ENCODE assay signal across 11 mouse cellular contexts in the genomic region with DNA sequence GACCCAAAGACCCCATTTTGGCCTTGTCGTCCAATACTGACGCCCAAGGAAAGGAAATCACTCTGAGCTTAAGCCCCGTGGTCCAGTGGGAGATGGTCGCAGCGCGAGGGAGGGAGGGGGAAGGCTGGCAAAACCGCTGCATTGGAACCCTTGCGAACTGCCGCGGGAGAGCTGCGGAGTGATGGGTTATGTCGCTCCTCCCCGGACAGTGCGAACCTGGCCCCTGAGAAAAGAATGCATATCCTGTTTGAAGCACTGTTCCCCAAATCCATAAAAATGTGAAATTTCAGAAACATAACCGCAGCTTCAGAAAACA. TPM values are rescaled to one million over a fixed set of nuclear protein-coding genes. Genes with fewer than 3 reads are reported as not detected.
DNase-seq lines count a peak whose midpoint lies in the region; ATAC-seq and TF ChIP-seq lines count a peak whose summit lies in the region.
"Had no signal": no experiment of that assay in that cellular context is flagged by ENCODE, and none has a peak within 500 bp of the region (broad histone marks: within the 10 kb centered on the region; RNA-seq: fewer than 3 reads in every experiment).

No protein-coding gene starts in this region.

- intact Hi-C loops in left cerebral cortex, adult 2 months (cut with DNase I), result loop anchor here (2.0 kb wide), 2 partner anchors 58 to 90 kb away; no protein-coding TSS in a partner anchor

- no peak overlapping the region for H3K27ac ChIP-seq in left cerebral cortex, adult 2 months
- H3K27ac ChIP-seq in embryonic facial prominence, embryonic 15.5 days (replicated peaks), result no peak overlapping the region
- no peak overlapping the region for H3K27ac ChIP-seq in hindbrain, postnatal 0 days
- H3K27ac ChIP-seq in midbrain, embryonic 16.5 days (ENCODE audit: low read length), result no peak overlapping the region
- H3K27ac ChIP-seq: hindbrain, embryonic 15.5 days had no signal

- DNase-seq in left cerebral cortex, adult 2 months (ENCODE audit: extremely low spot score in 1 of 2, low spot score in 2 of 2), result no peak
- no peak for DNase-seq in left cerebral cortex, adult 9 months (ENCODE audit: low spot score in 2 of 2)
- no peak for DNase-seq in hindbrain, postnatal 0 days (ENCODE audit: low spot score)
- no peak for DNase-seq in layer of hippocampus, postnatal 36 days
- no peak for DNase-seq in right cerebral cortex, adult 2 months (ENCODE audit: low spot score in 2 of 2)
- DNase-seq: adrenal gland, adult 8-10 months had no signal

- H3K9ac ChIP-seq in embryonic facial prominence, embryonic 15.5 days, result no peak overlapping the region
- H3K9ac ChIP-seq in hindbrain, postnatal 0 days (replicated peaks; ENCODE audit: low read length), result no peak overlapping the region
- H3K9ac ChIP-seq in midbrain, embryonic 16.5 days (ENCODE audit: low read depth, low read length), result no peak overlapping the region
- H3K9ac ChIP-seq: hindbrain, embryonic 15.5 days had no signal

- H3K4me2 ChIP-seq in embryonic facial prominence, embryonic 15.5 days (replicated peaks), result peak overlapping the region; percentile 63
- H3K4me2 ChIP-seq in hindbrain, postnatal 0 days (ENCODE audit: low read depth, low read length), result peak overlapping the region; percentile 54; the same call in 1 of the 2 replicates
- 0 out of 2 replicates have a peak overlapping the region, but pooled peaks have one; percentile 12 for H3K4me2 ChIP-seq in midbrain, embryonic 16.5 days (ENCODE audit: low read length)

- 1% methylated on average over 15 of the region's 15 CpGs for WGBS in embryonic facial prominence, embryonic 15.5 days
- 2% methylated on average over 15 of the region's 15 CpGs for WGBS in hindbrain, postnatal 0 days
- under 1% methylated on average over 15 of the region's 15 CpGs for WGBS in midbrain, embryonic 16.5 days

- no peaks in the 10 kb centered on the region for H3K36me3 ChIP-seq in embryonic facial prominence, embryonic 15.5 days
- no peaks in the 10 kb centered on the region for H3K36me3 ChIP-seq in hindbrain, postnatal 0 days (ENCODE audit: insufficient read depth, low read length)
- H3K36me3 ChIP-seq in midbrain, embryonic 16.5 days (ENCODE audit: control insufficient read depth, insufficient read depth, low read length), result no peaks in the 10 kb centered on the region
- H3K36me3 ChIP-seq: hindbrain, embryonic 15.5 days had no signal

- no peak for ATAC-seq in embryonic facial prominence, embryonic 15.5 days (ENCODE audit: insufficient number of reproducible peaks, low FRiP score, low TSS enrichment, low read depth)
- no peak for ATAC-seq in hindbrain, postnatal 0 days
- no peak for ATAC-seq in midbrain, embryonic 16.5 days

- TF ChIP-seq CTCF in left cerebral cortex, adult 2 months (IDR thresholded peaks at IDR 0.05), result no peak
- no peak for TF ChIP-seq CTCF in hindbrain, postnatal 0 days (IDR thresholded peaks at IDR 0.05; ENCODE audit: low read depth)

- peaks cover 77% of the 10 kb centered on the region for H3K27me3 ChIP-seq in embryonic facial prominence, embryonic 15.5 days
- H3K27me3 ChIP-seq in hindbrain, postnatal 0 days (ENCODE audit: insufficient read depth, low read length), result peaks cover 44% of the 10 kb centered on the region
- peaks cover 29% of the 10 kb centered on the region for H3K27me3 ChIP-seq in midbrain, embryonic 16.5 days (ENCODE audit: control insufficient read depth, insufficient read depth, low read depth, low read length)

- peak overlapping the region; percentile 55 for H3K4me3 ChIP-seq in left cerebral cortex, adult 2 months
- peak overlapping the region; percentile 35 for H3K4me3 ChIP-seq in embryonic facial prominence, embryonic 15.5 days (replicated peaks)
- 0 out of 2 replicates have a peak overlapping the region, but pooled peaks have one; percentile 37 for H3K4me3 ChIP-seq in hindbrain, postnatal 0 days (ENCODE audit: low read length)
- no peak overlapping the region; the same call in 1 of the 2 replicates for H3K4me3 ChIP-seq in midbrain, embryonic 16.5 days (ENCODE audit: low read depth, low read length)

- peaks cover 43% of the 10 kb centered on the region for H3K4me1 ChIP-seq in embryonic facial prominence, embryonic 15.5 days
- peaks cover 11% of the 10 kb centered on the region for H3K4me1 ChIP-seq in hindbrain, postnatal 0 days (ENCODE audit: insufficient read depth, low read length)
- H3K4me1 ChIP-seq in midbrain, embryonic 16.5 days (ENCODE audit: control insufficient read depth, insufficient read depth, low read length), result peaks cover 33% of the 10 kb centered on the region

- H3K9me3 ChIP-seq in embryonic facial prominence, embryonic 15.5 days (replicated peaks), result no peaks in the 10 kb centered on the region
- H3K9me3 ChIP-seq in hindbrain, postnatal 0 days (ENCODE audit: low read length), result no peaks in the 10 kb centered on the region
- no peaks in the 10 kb centered on the region for H3K9me3 ChIP-seq in midbrain, embryonic 16.5 days (replicated peaks; ENCODE audit: control insufficient read depth, low read length, poor library complexity, severe bottlenecking)
- H3K9me3 ChIP-seq: hindbrain, embryonic 15.5 days had no signal

RNA-seq across cellular contexts. Expression of a gene that starts 0.5 kb away (rescaled TPM):
- total RNA-seq in left cerebral cortex, adult 2 months (2021), result 10 to 100 TPM; 32.8 to 40.1 TPM
- 0.21 and 0.45 TPM in 2 replicates for polyA plus RNA-seq in embryonic facial prominence, embryonic 15.5 days (2015; fragmentation: Nextera tagmentation; extraction: Ambion mirVana)
- 0.52 and 0.61 TPM in 2 replicates for total RNA-seq in hindbrain, postnatal 0 days (2014; rRNA removed)
- polyA plus RNA-seq in hindbrain, postnatal 0 days (2015; fragmentation: Nextera tagmentation; extraction: Ambion mirVana), result 0.11 TPM in 1 of 2 replicates, not detected in the other
- polyA plus RNA-seq in midbrain, embryonic 16.5 days (2015; fragmentation: Nextera tagmentation; extraction: Ambion mirVana), result 0.75 and 1.2 TPM in 2 replicates
- 10 to 100 TPM; 17.6 to 19.3 TPM for total RNA-seq in layer of hippocampus, postnatal 36 days (2021)
- total RNA-seq: adrenal gland, adult 8-10 months had no signal
- polyA plus RNA-seq: neural tube, embryonic 14.5 days; spleen, adult 2 months had no signal

RNA-seq across cellular contexts. Expression of a gene that starts 49.1 kb away (rescaled TPM):
- 10 to 100 TPM; 40.8 to 41.6 TPM for total RNA-seq in left cerebral cortex, adult 2 months (2021)
- 51.1 and 52.5 TPM in 2 replicates for polyA plus RNA-seq in embryonic facial prominence, embryonic 15.5 days (2015; fragmentation: Nextera tagmentation; extraction: Ambion mirVana)
- total RNA-seq in hindbrain, postnatal 0 days (2014; rRNA removed), result 44.3 and 45.0 TPM in 2 replicates
- 36.1 TPM in 2 replicates for polyA plus RNA-seq in hindbrain, postnatal 0 days (2015; fragmentation: Nextera tagmentation; extraction: Ambion mirVana)
- 25.3 and 28.7 TPM in 2 replicates for polyA plus RNA-seq in midbrain, embryonic 16.5 days (2015; fragmentation: Nextera tagmentation; extraction: Ambion mirVana)
- 10 to 100 TPM; 48.7 to 52.6 TPM for total RNA-seq in layer of hippocampus, postnatal 36 days (2021)

Comparison
In these comparisons a context has a peak if more than half of its experiments do, and no peak if none do; other contexts are left out.
1. H3K4me2 ChIP-seq: peak in every context shown above with its lines; median percentile 63 in embryonic facial prominence, embryonic 15.5 days; 54 in hindbrain, postnatal 0 days; 12 in midbrain, embryonic 16.5 days.
2. RNA of a gene that starts 0.5 kb away (total RNA-seq): 32.8 to 40.1 TPM in left cerebral cortex, adult 2 months and 17.6 to 19.3 TPM in layer of hippocampus, postnatal 36 days; 0.52 to 0.61 TPM in hindbrain, postnatal 0 days; every median in the first group is over 10 times any median in the second.